Mouse (Mus musculus): ENCODE data around the gene Sgf29.

DNA sequence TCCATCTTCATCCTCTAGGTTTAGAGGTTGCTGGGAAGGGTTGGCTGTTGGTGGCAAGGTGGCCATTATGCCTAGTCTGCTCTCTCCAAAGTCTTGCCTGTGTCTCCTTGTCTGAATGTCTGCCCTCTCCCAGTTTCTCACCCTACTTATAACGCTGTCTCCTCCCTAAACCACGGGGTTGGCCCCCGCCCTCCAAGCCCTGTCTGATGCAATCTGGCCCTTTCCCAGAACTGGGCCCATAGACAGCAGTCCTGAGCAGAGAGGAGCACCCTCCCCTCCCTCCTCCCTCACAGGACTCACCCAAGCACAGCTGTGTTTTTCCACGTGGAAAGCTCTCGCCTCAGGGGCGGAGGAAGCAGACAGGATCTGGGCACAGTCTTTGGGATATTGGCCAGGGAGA lies 23.7 kb upstream of the Sgf29 start:
- TF ChIP-seq CTCF (IDR thresholded peaks at IDR 0.05; ENCODE audit: low read depth): no peak
- TF ChIP-seq EP300 (IDR thresholded peaks at IDR 0.05; ENCODE audit: low read depth): no peak
